Mouse (Mus musculus) thymus, postnatal 10 days (tissue): ENCODE data around the gene Gm21312.
"Not testable (repeated sequence)": the region's sequence is repeated elsewhere in the genome, so short reads cannot be mapped to it uniquely, and the experiment has no call there.

Source experiments
- DNase-seq, 2 experiments: peaks; one replicate each; pipeline ENCODE4 v3.0.0; 2021; ENCODE audit warnings: low spot score in 2 of 2

Gene Gm21312

DNA sequence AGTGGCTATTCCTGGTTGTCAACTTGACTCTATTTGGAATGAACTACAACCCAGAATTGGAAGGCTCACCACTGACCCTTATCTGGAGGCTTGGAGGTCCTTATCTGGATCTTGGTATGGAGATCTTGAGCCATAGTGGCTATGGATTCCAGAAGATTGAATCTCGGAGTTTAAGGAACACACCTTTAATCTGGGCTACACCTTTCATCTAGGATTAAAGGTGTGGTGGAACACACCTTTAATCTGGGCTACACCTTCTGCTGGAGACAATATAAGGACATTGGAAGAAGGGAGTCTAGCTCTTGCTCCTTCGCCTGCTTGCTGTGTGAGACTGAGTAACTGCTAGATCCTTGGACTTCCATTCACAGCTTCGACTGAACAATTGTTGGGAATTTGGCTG is at the start of gene Gm21312:
Gm21312 (plus strand) TSS at position 301 of the 400 bp plus-strand sequence.
- DNase-seq: not testable (repeated sequence)

DNA sequence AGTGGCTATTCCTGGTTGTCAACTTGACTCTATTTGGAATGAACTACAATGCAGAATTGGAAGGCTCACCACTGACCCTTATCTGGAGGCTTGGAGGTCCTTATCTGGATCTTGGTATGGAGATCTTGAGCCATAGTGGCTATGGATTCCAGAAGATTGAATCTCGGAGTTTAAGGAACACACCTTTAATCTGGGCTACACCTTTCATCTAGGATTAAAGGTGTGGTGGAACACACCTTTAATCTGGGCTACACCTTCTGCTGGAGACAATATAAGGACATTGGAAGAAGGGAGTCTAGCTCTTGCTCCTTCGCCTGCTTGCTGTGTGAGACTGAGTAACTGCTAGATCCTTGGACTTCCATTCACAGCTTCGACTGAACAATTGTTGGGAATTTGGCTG is 34.1 kb upstream of the Gm21312 start, which contains the start of gene Gm21293:
Gm21293 (plus strand) TSS at position 301 of the 400 bp plus-strand sequence.
- not testable (repeated sequence) for DNase-seq

GRCm38 (mm10) chr10:104151197-104151596 is 25.6 kb upstream of the Gm21312 start, which contains the start of gene Gm6763:
Gene Gm6763 (plus strand): TSS chr10:104151497.
- DNase-seq: not testable (repeated sequence)

DNA sequence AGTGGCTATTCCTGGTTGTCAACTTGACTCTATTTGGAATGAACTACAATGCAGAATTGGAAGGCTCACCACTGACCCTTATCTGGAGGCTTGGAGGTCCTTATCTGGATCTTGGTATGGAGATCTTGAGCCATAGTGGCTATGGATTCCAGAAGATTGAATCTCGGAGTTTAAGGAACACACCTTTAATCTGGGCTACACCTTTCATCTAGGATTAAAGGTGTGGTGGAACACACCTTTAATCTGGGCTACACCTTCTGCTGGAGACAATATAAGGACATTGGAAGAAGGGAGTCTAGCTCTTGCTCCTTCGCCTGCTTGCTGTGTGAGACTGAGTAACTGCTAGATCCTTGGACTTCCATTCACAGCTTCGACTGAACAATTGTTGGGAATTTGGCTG is 17.1 kb upstream of the Gm21312 start, which contains the start of gene Gm8764:
Gm8764 (plus strand) TSS at position 301 of the 400 bp plus-strand sequence.
- not testable (repeated sequence) for DNase-seq

DNA sequence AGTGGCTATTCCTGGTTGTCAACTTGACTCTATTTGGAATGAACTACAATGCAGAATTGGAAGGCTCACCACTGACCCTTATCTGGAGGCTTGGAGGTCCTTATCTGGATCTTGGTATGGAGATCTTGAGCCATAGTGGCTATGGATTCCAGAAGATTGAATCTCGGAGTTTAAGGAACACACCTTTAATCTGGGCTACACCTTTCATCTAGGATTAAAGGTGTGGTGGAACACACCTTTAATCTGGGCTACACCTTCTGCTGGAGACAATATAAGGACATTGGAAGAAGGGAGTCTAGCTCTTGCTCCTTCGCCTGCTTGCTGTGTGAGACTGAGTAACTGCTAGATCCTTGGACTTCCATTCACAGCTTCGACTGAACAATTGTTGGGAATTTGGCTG is 8.6 kb upstream of the Gm21312 start, which contains the start of gene Gm21304:
Gm21304 (plus strand) TSS at position 301 of the 400 bp plus-strand sequence.
- not testable (repeated sequence) for DNase-seq

DNA sequence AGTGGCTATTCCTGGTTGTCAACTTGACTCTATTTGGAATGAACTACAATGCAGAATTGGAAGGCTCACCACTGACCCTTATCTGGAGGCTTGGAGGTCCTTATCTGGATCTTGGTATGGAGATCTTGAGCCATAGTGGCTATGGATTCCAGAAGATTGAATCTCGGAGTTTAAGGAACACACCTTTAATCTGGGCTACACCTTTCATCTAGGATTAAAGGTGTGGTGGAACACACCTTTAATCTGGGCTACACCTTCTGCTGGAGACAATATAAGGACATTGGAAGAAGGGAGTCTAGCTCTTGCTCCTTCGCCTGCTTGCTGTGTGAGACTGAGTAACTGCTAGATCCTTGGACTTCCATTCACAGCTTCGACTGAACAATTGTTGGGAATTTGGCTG is 8.4 kb downstream of the Gm21312 start, which contains the start of gene Gm20765:
Gm20765 (plus strand) TSS at position 301 of the 400 bp plus-strand sequence.
- DNase-seq: not testable (repeated sequence)

GRCm38 (mm10) chr10:104193742-104194141 is 16.9 kb downstream of the Gm21312 start, which contains the start of gene Gm4340:
Gene Gm4340 (plus strand): TSS chr10:104194042.
- DNase-seq: not testable (repeated sequence)

GRCm38 (mm10) chr10:104209655-104210054 is 32.8 kb downstream of the Gm21312 start:
- DNase-seq: no peak

- DNase-seq: no peak
These were observed 33.6 kb downstream of the Gm21312 start for GRCm38 (mm10) chr10:104210268-104210990.

- no peak for DNase-seq
These were observed 37.7 kb downstream of the Gm21312 start for GRCm38 (mm10) chr10:104214527-104214926.

DNA sequence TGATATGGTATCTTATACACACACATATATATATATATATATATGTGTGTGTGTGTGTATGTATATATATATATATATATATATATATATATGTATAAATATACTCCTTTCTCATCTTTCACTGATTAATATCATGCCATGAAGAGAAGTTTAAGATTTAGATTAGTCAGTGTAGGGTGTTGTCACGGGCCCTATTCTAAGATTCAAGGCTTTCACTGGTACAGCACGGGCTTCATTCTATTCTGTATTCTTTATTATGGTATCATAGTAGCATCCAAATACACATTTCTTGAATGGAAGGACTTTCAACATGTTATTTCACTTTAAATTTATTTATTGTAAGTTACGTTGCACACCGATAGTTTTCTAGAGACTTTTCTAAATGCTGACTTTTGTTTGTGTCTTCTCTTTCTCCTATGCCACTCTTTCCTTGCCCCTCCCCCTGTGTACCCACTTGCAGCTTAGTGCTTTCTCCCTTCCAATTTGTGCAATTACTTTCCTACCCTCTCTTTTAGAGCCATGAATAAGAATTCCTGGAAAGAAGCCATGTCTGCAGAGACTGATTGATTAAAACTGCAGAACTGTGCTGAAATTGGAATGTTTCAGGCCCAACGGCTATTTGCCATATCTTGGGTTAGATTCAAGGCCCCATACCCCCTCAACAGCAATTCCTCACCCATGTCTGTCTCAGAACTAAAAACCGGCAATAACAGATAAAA is 43.6 kb downstream of the Gm21312 start:
- DNase-seq: no peak
